Mouse (Mus musculus): Measurements from ENCODE around the gene Gm21797. TPM values are rescaled to one million over a fixed set of nuclear protein-coding genes. Genes with fewer than 3 reads are reported as not detected.
"Not testable (repeated sequence)": the region's sequence is repeated elsewhere in the genome, so short reads cannot be mapped to it uniquely, and the experiment has no call there.

The Gm21797 gene
- polyA plus RNA-seq (2014; fragmentation: Nextera tagmentation; extraction: Ambion mirVana): not detected in 2 replicates

DNA sequence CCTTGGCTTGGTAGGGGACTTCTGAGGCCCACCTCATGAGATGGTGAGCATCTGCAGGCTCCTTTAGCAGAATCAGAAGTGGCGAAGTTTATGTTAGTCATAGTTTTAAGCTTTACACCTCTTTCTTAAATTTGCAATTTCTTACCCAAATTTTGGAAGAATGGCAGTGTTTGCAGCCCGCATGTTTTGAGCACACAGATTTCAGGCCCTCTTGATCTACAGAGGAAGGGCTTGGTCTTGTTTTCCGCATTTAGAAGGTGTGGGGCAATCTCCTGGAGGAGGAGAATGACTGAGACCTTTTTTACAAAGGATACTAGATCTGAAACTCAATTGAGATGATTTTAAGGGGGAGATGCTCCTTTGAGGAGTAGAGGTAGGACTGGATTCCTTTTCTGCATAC, at the start of gene Gm21797:
Gene Gm21797, minus strand, starts transcription at position 101 of the 400 bp plus-strand sequence.
- no CpG with 5 or more reads among the region's 3 CpGs for WGBS (ENCODE audit: insufficient replicate concordance)
- not testable (repeated sequence) for ATAC-seq (replicated peaks; ENCODE audit: insufficient number of reproducible peaks, low FRiP score, low TSS enrichment)

GRCm38 (mm10) chrY:40804614-40805013, 29.0 kb upstream of the Gm21797 start, which contains the start of gene Gm20795:
TSS of gene Gm20795 (plus strand) at chrY:40804914.
- not testable (repeated sequence) for ATAC-seq (replicated peaks; ENCODE audit: insufficient number of reproducible peaks, low FRiP score, low TSS enrichment); H3K27me3 ChIP-seq (ENCODE audit: control insufficient read depth, insufficient read depth, low read length); H3K9me3 ChIP-seq (replicated peaks; ENCODE audit: control insufficient read depth, low read length); H3K4me3 ChIP-seq (ENCODE audit: low read depth, low read length); H3K36me3 ChIP-seq (ENCODE audit: control insufficient read depth, insufficient read depth, low read length); H3K27ac ChIP-seq (ENCODE audit: low read depth, low read length); H3K4me1 ChIP-seq (ENCODE audit: control insufficient read depth, insufficient read depth, low read length); H3K9ac ChIP-seq (ENCODE audit: low read depth, low read length); H3K4me2 ChIP-seq

More for the DNA sequence above, at the start of gene Gm21797:
- not testable (repeated sequence) for H3K27me3 ChIP-seq (ENCODE audit: control insufficient read depth, insufficient read depth, low read length); H3K27ac ChIP-seq (ENCODE audit: low read depth, low read length); H3K4me3 ChIP-seq (ENCODE audit: low read depth, low read length); H3K4me1 ChIP-seq (ENCODE audit: control insufficient read depth, insufficient read depth, low read length); H3K4me2 ChIP-seq; H3K9ac ChIP-seq (ENCODE audit: low read depth, low read length); H3K36me3 ChIP-seq (ENCODE audit: control insufficient read depth, insufficient read depth, low read length); H3K9me3 ChIP-seq (replicated peaks; ENCODE audit: control insufficient read depth, low read length)

Other genes starting within 250 kb of the Gm21797 start
- gene Gm21852, start 123.8 kb downstream of the Gm21797 start, polyA plus RNA-seq (2014; fragmentation: Nextera tagmentation; extraction: Ambion mirVana): not detected in 2 replicates
- not detected in 2 replicates for gene Gm20795, start 29.1 kb upstream of the Gm21797 start, polyA plus RNA-seq (2014; fragmentation: Nextera tagmentation; extraction: Ambion mirVana)